Mouse (Mus musculus): ENCODE measurements around the gene Coro2a. TPM values are rescaled to one million over a fixed set of nuclear protein-coding genes. Genes with fewer than 3 reads are reported as not detected.

Gene Coro2a
- polyA plus RNA-seq, 1 experiment from 2014 or later, result 5.2 TPM

DNA sequence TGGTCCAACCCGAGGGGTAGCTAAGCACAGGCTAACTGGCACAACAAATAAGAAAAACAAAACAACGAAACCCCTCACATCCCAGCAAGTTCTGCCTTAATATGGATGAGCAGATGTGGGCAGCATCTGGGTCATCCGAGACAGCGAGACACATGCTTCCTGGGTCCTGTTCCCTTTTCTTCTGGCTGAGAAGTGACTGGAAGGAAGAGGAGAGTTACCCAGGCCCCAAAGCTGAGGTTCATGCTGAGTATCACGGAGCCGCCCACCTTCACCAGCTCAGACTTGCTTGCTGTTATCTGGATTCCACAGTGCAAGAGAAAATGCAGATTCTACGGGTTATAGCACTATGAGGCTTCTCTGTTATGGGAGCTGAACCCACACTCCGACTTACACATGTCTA is 18.9 kb upstream of the Coro2a start:
- Histone ChIP-seq H3K9ac (ENCODE audit: low read length) (no peak overlapping the region), H3K4me3 (ENCODE audit: low read length) (no peak overlapping the region), H3K4me1 (replicated peaks; ENCODE audit: control insufficient read depth, insufficient read depth, low read length) (no peaks in the 10 kb centered on the region), H3K36me3 (ENCODE audit: control insufficient read depth, insufficient read depth, low read length) (no peaks in the 10 kb centered on the region), H3K27ac (ENCODE audit: low read length) (no peak overlapping the region), H3K4me2 (ENCODE audit: low read depth, low read length) (no peak overlapping the region), H3K27me3 (ENCODE audit: control insufficient read depth, insufficient read depth, low read depth, low read length) (no peaks in the 10 kb centered on the region), H3K9me3 (ENCODE audit: control insufficient read depth, low read length) (no peaks in the 10 kb centered on the region)
- 76% methylated on average over 8 of the region's 8 CpGs for WGBS
- no peak for ATAC-seq (ENCODE audit: low read depth)

DNA sequence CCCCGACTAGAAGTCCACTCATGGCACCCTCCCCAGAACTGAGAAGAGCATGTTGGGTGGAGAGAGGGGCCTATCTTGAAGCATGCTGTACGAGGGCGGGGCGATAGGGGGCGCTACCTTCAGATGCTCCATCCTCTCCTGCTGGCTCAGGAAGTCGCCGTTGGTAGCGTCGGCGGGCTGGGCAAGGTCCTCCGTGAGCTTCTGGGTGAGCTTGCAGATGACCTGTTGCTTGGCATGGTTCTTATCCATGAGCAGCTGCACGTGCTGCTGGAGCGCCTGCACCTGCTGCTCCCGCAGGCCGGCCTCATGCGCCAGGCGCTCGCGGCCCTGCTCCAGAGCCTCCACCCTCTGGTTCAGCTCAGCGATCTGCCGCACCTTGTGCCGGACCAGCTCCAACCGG is 18.3 kb upstream of the Coro2a start:
- Histone ChIP-seq H3K36me3 (ENCODE audit: control insufficient read depth, insufficient read depth, low read length) (no peaks in the 10 kb centered on the region), H3K27me3 (ENCODE audit: control insufficient read depth, insufficient read depth, low read depth, low read length) (no peaks in the 10 kb centered on the region), H3K27ac (ENCODE audit: low read length) (no peak overlapping the region), H3K9ac (ENCODE audit: low read length) (no peak overlapping the region), H3K4me1 (replicated peaks; ENCODE audit: control insufficient read depth, insufficient read depth, low read length) (no peaks in the 10 kb centered on the region), H3K4me3 (ENCODE audit: low read length) (no peak overlapping the region), H3K9me3 (ENCODE audit: control insufficient read depth, low read length) (no peaks in the 10 kb centered on the region), H3K4me2 (ENCODE audit: low read depth, low read length) (no peak overlapping the region)
- ATAC-seq (ENCODE audit: low read depth), result no peak
- WGBS, result 10% methylated on average over 23 of the region's 23 CpGs

DNA sequence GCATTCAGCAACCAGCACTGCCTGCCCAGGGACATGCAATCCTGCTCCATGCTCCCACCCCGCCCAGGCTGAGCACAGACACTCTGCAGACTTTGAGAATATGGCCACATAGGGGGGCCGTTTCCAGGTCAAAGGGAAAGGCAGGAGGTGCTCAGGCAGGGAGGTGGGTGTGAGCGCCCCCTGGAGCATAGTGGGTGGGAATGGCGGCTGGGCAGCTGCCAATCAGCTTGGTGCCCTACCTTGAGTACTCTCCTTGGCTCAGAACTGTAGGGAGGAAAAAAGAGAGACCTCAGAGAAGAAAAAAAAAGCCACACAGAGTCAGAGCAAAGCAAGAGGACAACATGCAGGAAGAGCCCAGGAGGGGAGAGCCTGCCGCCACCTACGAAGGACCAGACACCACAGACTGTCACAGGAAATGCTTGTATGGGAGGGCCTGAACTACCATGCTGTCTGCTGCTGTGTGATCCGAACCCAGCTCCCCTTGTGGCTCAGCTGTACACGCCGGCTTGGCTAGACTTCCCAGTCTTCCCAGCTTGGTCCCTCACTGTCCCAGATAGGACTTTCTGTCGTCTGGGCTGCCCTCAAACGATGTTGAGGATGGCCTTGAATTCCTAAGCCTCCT is 16.3 kb upstream of the Coro2a start:
- Histone ChIP-seq H3K9ac (ENCODE audit: low read length) (no peak overlapping the region), H3K27me3 (ENCODE audit: control insufficient read depth, insufficient read depth, low read depth, low read length) (no peaks in the 10 kb centered on the region; the same call in 1 of the 2 replicates), H3K36me3 (ENCODE audit: control insufficient read depth, insufficient read depth, low read length) (no peaks in the 10 kb centered on the region), H3K9me3 (ENCODE audit: control insufficient read depth, low read length) (no peaks in the 10 kb centered on the region), H3K4me2 (ENCODE audit: low read depth, low read length) (no peak overlapping the region), H3K4me3 (ENCODE audit: low read length) (no peak overlapping the region), H3K4me1 (replicated peaks; ENCODE audit: control insufficient read depth, insufficient read depth, low read length) (no peaks in the 10 kb centered on the region), H3K27ac (ENCODE audit: low read length) (no peak overlapping the region)
- ATAC-seq (ENCODE audit: low read depth), result no peak
- 59% methylated on average over 11 of the region's 11 CpGs for WGBS

DNA sequence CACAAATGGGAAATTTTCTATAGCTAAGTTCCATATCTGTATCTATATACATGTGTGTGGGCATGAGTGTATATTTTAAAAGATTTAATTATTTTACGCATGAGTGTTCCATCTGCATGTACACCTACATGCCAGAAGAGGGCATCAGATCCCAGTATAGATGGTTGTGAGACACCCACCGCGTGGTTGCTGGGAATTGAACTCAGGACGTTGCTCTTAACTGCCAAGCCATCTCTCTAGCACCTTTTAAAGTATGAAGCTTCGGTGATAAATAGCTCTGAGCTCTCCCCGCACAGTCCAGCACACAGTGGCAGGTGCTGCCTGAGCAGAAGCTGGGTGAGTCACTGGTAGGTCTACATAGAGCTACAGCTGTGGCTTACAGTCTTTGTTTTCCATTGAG is 15.4 kb upstream of the Coro2a start:
- Histone ChIP-seq H3K27me3 (ENCODE audit: control insufficient read depth, insufficient read depth, low read depth, low read length) (no peaks in the 10 kb centered on the region; the same call in 1 of the 2 replicates), H3K36me3 (ENCODE audit: control insufficient read depth, insufficient read depth, low read length) (no peaks in the 10 kb centered on the region), H3K9ac (ENCODE audit: low read length) (no peak overlapping the region), H3K27ac (ENCODE audit: low read length) (no peak overlapping the region), H3K4me1 (replicated peaks; ENCODE audit: control insufficient read depth, insufficient read depth, low read length) (no peaks in the 10 kb centered on the region), H3K4me3 (ENCODE audit: low read length) (no peak overlapping the region), H3K9me3 (ENCODE audit: control insufficient read depth, low read length) (no peaks in the 10 kb centered on the region), H3K4me2 (ENCODE audit: low read depth, low read length) (no peak overlapping the region)
- WGBS, result 68% methylated on average over 6 of the region's 6 CpGs
- no peak for ATAC-seq (ENCODE audit: low read depth)

DNA sequence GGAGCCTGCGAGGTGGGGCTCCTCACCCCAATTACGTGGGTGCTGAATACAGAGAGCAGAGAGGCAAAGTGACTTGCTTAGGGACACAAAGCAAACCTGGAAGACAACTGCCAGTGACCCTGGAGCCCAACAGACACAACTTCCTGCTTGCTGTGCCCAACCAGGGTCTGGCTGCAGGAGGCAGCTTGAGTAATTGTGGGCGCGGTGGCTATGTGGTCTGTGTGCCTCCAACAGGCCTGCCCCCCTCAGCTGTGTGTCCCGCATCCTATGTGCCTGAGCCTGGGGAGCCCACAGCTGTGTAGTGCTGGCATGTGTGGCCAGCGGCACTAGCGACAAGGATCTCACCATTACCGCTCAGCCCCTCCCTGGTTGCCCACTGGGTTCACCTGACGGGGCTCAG is 12.6 kb upstream of the Coro2a start:
- Histone ChIP-seq H3K9me3 (ENCODE audit: control insufficient read depth, low read length) (no peaks in the 10 kb centered on the region), H3K27me3 (ENCODE audit: control insufficient read depth, insufficient read depth, low read depth, low read length) (no peaks in the 10 kb centered on the region; the same call in 1 of the 2 replicates), H3K4me3 (ENCODE audit: low read length) (no peak overlapping the region), H3K4me2 (ENCODE audit: low read depth, low read length) (no peak overlapping the region), H3K4me1 (replicated peaks; ENCODE audit: control insufficient read depth, insufficient read depth, low read length) (no peaks in the 10 kb centered on the region), H3K27ac (ENCODE audit: low read length) (no peak overlapping the region), H3K36me3 (ENCODE audit: control insufficient read depth, insufficient read depth, low read length) (no peaks in the 10 kb centered on the region), H3K9ac (ENCODE audit: low read length) (no peak overlapping the region)
- ATAC-seq (ENCODE audit: low read depth), result no peak
- WGBS, result 71% methylated on average over 9 of the region's 9 CpGs

DNA sequence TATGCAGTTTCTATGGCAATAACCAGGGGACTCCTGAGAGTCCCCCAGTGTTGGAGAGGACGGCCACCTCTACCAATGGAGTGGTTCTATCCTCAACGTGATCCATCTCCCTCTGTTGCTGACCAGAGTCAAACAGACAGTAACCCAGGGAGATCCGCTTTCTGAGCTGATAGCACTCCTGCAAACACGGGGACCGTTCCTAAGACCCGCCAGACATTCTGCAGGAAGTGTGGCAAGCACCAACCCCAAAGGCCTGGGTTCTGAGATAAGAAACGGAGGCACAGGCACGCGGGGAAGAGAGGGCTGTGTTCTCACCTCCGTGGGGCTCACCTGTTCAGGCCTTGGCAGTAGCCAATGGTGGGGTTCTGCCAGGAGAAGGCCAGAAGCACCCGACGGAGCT is 11.6 kb upstream of the Coro2a start:
- Histone ChIP-seq H3K4me3 (ENCODE audit: low read length) (no peak overlapping the region), H3K4me2 (ENCODE audit: low read depth, low read length) (no peak overlapping the region), H3K4me1 (replicated peaks; ENCODE audit: control insufficient read depth, insufficient read depth, low read length) (no peaks in the 10 kb centered on the region), H3K36me3 (ENCODE audit: control insufficient read depth, insufficient read depth, low read length) (no peaks in the 10 kb centered on the region), H3K9ac (ENCODE audit: low read length) (no peak overlapping the region), H3K27me3 (ENCODE audit: control insufficient read depth, insufficient read depth, low read depth, low read length) (no peaks in the 10 kb centered on the region; the same call in 1 of the 2 replicates), H3K9me3 (ENCODE audit: control insufficient read depth, low read length) (no peaks in the 10 kb centered on the region), H3K27ac (ENCODE audit: low read length) (no peak overlapping the region)
- ATAC-seq (ENCODE audit: low read depth), result no peak
- 60% methylated on average over 12 of the region's 12 CpGs for WGBS

DNA sequence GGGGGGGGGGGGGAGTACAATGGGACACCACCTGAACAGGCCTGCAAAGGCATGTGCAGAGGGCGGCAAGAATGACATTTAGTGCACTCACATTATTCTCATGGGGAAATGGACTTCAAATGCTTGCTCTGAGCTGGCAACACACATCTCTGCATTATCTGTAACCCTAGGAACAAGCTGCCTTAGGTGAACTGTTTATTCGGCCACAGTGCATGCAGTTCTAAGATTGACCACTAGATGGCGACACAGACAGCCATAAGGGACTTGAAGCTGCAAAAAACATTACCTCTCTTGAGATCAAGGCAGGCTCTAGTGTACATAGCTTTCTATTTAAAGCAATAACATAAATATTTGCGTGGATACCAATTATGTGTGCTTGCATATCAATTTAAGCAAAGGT is 9.2 kb upstream of the Coro2a start:
- Histone ChIP-seq H3K27me3 (ENCODE audit: control insufficient read depth, insufficient read depth, low read depth, low read length) (no peaks in the 10 kb centered on the region; the same call in 1 of the 2 replicates), H3K9me3 (ENCODE audit: control insufficient read depth, low read length) (no peaks in the 10 kb centered on the region), H3K4me3 (ENCODE audit: low read length) (no peak overlapping the region), H3K27ac (ENCODE audit: low read length) (no peak overlapping the region), H3K4me1 (replicated peaks; ENCODE audit: control insufficient read depth, insufficient read depth, low read length) (no peaks in the 10 kb centered on the region), H3K9ac (ENCODE audit: low read length) (no peak overlapping the region), H3K4me2 (ENCODE audit: low read depth, low read length) (no peak overlapping the region), H3K36me3 (ENCODE audit: control insufficient read depth, insufficient read depth, low read length) (no peaks in the 10 kb centered on the region)
- peak; percentile 29; the same call in 1 of the 2 replicates for ATAC-seq (ENCODE audit: low read depth)
- WGBS, result 1% methylated on average over 4 of the region's 4 CpGs

DNA sequence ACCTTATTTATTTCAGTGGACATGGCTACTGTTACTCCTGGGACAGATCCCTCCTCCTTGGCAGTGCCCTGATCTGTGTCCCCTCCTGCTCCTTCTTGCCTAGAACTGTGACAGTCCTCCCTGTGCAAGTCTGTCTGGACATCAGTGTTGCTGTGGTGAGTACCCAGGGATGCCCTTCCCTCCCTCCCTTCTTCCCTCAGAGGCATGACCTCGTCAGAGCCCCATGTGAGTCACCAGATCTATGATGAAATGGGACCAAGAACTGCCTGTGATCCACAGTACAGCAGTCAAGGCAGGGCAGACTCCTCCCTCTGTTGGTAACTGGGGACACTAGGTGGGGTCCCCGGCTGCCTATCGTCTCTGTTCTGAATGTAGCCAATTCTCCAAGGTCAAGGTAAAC is 5.6 kb upstream of the Coro2a start:
- no peak overlapping the region for H3K9ac ChIP-seq (ENCODE audit: low read length)
- H3K4me1 ChIP-seq (replicated peaks; ENCODE audit: control insufficient read depth, insufficient read depth, low read length), result no peaks in the 10 kb centered on the region
- WGBS, result 70% methylated on average over 3 of the region's 3 CpGs
- no peak overlapping the region for H3K4me2 ChIP-seq (ENCODE audit: low read depth, low read length)
- H3K9me3 ChIP-seq (ENCODE audit: control insufficient read depth, low read length), result no peaks in the 10 kb centered on the region
- H3K36me3 ChIP-seq (ENCODE audit: control insufficient read depth, insufficient read depth, low read length), result no peaks in the 10 kb centered on the region
- no peak overlapping the region for H3K4me3 ChIP-seq (ENCODE audit: low read length)
- H3K27me3 ChIP-seq (ENCODE audit: control insufficient read depth, insufficient read depth, low read depth, low read length), result peaks cover 2% of the 10 kb centered on the region; the same call in 1 of the 2 replicates
- H3K27ac ChIP-seq (ENCODE audit: low read length), result no peak overlapping the region
- no peak for ATAC-seq (ENCODE audit: low read depth)

DNA sequence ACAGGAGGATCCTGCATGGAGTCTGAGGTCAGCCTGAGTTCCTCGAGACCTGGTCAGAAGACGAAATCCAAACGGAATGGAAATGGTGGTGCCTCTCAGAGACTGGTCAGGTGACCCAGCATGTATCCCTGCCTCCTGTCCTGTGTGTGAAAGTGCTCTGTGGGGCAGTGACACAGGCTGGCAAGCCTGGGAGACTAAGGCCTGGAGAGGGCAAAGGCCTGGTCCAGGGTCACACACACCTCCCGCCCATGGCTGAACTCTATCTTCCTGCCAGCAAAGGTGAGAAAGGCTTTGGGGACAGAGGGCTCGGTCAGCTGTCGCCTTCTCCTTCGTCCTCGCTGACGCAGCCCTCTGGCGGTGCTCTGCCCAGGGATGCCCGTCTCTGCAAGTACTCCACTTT is 3.4 kb upstream of the Coro2a start:
- Histone ChIP-seq H3K9me3 (ENCODE audit: control insufficient read depth, low read length) (no peaks in the 10 kb centered on the region), H3K27ac (ENCODE audit: low read length) (no peak overlapping the region), H3K4me3 (ENCODE audit: low read length) (no peak overlapping the region), H3K27me3 (ENCODE audit: control insufficient read depth, insufficient read depth, low read depth, low read length) (peaks cover 22% of the 10 kb centered on the region), H3K4me1 (replicated peaks; ENCODE audit: control insufficient read depth, insufficient read depth, low read length) (peaks cover 3% of the 10 kb centered on the region), H3K36me3 (ENCODE audit: control insufficient read depth, insufficient read depth, low read length) (no peaks in the 10 kb centered on the region), H3K9ac (ENCODE audit: low read length) (no peak overlapping the region), H3K4me2 (ENCODE audit: low read depth, low read length) (no peak overlapping the region)
- WGBS, result 46% methylated on average over 11 of the region's 11 CpGs
- ATAC-seq (ENCODE audit: low read depth), result no peak

DNA sequence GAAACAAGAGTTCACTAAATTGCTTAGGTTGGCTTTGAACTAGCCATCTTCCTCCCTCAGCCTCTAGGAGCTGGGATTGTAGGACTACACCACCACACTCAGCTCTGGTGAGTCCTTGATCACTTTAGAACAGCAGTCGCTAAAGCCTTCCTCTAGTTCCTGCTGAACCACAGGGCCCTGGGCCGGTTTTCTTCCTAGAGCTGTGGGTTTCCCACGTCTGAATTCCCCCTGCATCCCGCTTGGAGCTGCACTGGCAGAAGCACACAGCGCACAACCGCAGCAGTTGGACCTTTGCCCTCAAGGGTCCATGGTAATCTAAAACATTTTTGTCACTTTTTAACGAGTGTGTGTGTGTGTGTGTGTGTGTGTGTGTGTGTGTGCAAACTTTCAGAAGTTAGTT is 702 bp upstream of the Coro2a start:
- WGBS, result 49% methylated on average over 7 of the region's 7 CpGs
- H3K27me3 ChIP-seq (ENCODE audit: control insufficient read depth, insufficient read depth, low read depth, low read length), result peaks cover 34% of the 10 kb centered on the region
- peak overlapping the region; percentile 99; the same call in 1 of the 2 replicates for H3K4me2 ChIP-seq (ENCODE audit: low read depth, low read length)
- H3K9me3 ChIP-seq (ENCODE audit: control insufficient read depth, low read length), result no peaks in the 10 kb centered on the region
- no peak overlapping the region for H3K27ac ChIP-seq (ENCODE audit: low read length)
- no peak for ATAC-seq (ENCODE audit: low read depth)
- H3K4me1 ChIP-seq (replicated peaks; ENCODE audit: control insufficient read depth, insufficient read depth, low read length), result peaks cover 3% of the 10 kb centered on the region
- no peaks in the 10 kb centered on the region for H3K36me3 ChIP-seq (ENCODE audit: control insufficient read depth, insufficient read depth, low read length)
- no peak overlapping the region for H3K4me3 ChIP-seq (ENCODE audit: low read length)
- no peak overlapping the region for H3K9ac ChIP-seq (ENCODE audit: low read length)
